In genomic region chr19:44418945-44419344, GRCm38 (mm10) we compare ENCODE assay signal across 8 mouse cellular contexts. TPM values are rescaled to one million over a fixed set of nuclear protein-coding genes. Genes with fewer than 3 reads are reported as not detected.
DNase-seq lines count a peak whose midpoint lies in the region; ATAC-seq and TF ChIP-seq lines count a peak whose summit lies in the region.

No protein-coding gene starts in this region.

- peak; percentile 67 for ATAC-seq in megakaryocyte progenitor cell, adult 5-6 weeks (replicated peaks; ENCODE audit: poor library complexity)
- ATAC-seq in inflammation-experienced regulatory T-cells, adult 6 months, result no peak

- no peaks in the 10 kb centered on the region for H3K9me3 ChIP-seq in ES-E14 (ENCODE audit: control insufficient read depth, insufficient read depth, low read depth, low read length)

- in situ Hi-C loops in ES-E14 (cut with MboI; ENCODE audit: low sequenced_read_pairs in 2 of 2, unreplicated experiment in 2 of 2), result loop anchor here in 1 of 2 experiments (5.0 kb wide), 1 partner anchor 47 kb away; no protein-coding TSS in a partner anchor

- H3K36me3 ChIP-seq in ES-E14 (ENCODE audit: control insufficient read depth, insufficient read depth, low read length, poor library complexity, severe bottlenecking), result no peaks in the 10 kb centered on the region

- peak overlapping the region in 1 of 2 experiments; percentile 23; a peak in 1 of 4 replicates for H3K4me3 ChIP-seq in ES-E14 (ENCODE audit: insufficient read depth in 1 of 2, low read depth in 1 of 2, low read length in 2 of 2, poor library complexity in 1 of 2, severe bottlenecking in 1 of 2)

- H3K9ac ChIP-seq in ES-E14 (ENCODE audit: insufficient read depth, low read depth, low read length, poor library complexity, severe bottlenecking), result no peak overlapping the region; the same call in 1 of the 2 replicates

- DNase-seq in ES-E14 (ENCODE audit: low read depth, low spot score), result peak; percentile 71
- DNase-seq in adrenal gland, adult 2 months, result peak; percentile 65
- peak; percentile 61 for DNase-seq in embryo, embryonic 11.5 days (ENCODE audit: low read depth, low spot score)
- peak; percentile 57 to 79 for DNase-seq in heart, postnatal 10 days
- peak; percentile 78 to 84 for DNase-seq in layer of hippocampus, postnatal 10 days (ENCODE audit: low spot score in 2 of 2)
- DNase-seq in right cerebral cortex, postnatal 4 days, result peak; percentile 84

- no peak overlapping the region for H3K27ac ChIP-seq in ES-E14 (ENCODE audit: insufficient read depth, low read depth, low read length, poor library complexity, severe bottlenecking)

- no peaks in the 10 kb centered on the region for H3K4me1 ChIP-seq in ES-E14 (ENCODE audit: control insufficient read depth in 2 of 2, insufficient read depth in 2 of 2, low read length in 2 of 2, poor library complexity in 1 of 2)

- intact Hi-C loops in heart, postnatal 10 days (cut with DNase I), result loop anchor here (1.0 to 5.0 kb wide), 2 partner anchors 46 to 172 kb away; no protein-coding TSS in a partner anchor

TF ChIP-seq in ES-E14, 5 proteins besides CTCF, POLR2A, EP300 and RAD21:
- TF ChIP-seq ZC3H11A (IDR thresholded peaks at IDR 0.05; ENCODE audit: borderline replicate concordance, low read depth, low read length) (peak; percentile 64; the same call in 1 of the 2 replicates), ZNF384 (IDR thresholded peaks at IDR 0.05; ENCODE audit: low read depth, low read length) (no peak), MAFK (IDR thresholded peaks at IDR 0.05; ENCODE audit: insufficient read depth, low read depth, low read length) (no peak)
TF ChIP-seq in ES-E14: peak in this region for 1.

RNA-seq across cellular contexts. Expression of gene Scd1, which starts 11.3 kb away (rescaled TPM):
- total RNA-seq in ES-E14 (2012; rRNA removed), result 37.2 and 45.8 TPM in 2 replicates
- total RNA-seq in adrenal gland, adult 2 months (2021), result 1,000 to 10,000 TPM; 1,012 to 3,370 TPM
- 10,217 and 11,584 TPM in 2 replicates for polyA plus RNA-seq in adrenal gland, adult 2 months (2012; rRNA removed)
- total RNA-seq in heart, postnatal 10 days (2021), result 10 to 100 TPM; 19.7 to 30.1 TPM
- 100 to 1,000 TPM; 106 to 146 TPM for total RNA-seq in layer of hippocampus, postnatal 10 days (2021)
- 0.46 and 0.49 TPM in 2 replicates for total RNA-seq in megakaryocyte progenitor cell, adult 5-6 weeks (2015)
- total RNA-seq in megakaryocyte progenitor cell, adult 5-6 weeks (2017), result 0.54 and 1.1 TPM in 2 replicates
- polyA plus RNA-seq in inflammation-experienced regulatory T-cells, adult 6 months (2017; shearing (Covaris generic)), result 1 to 10 TPM in 2 of 3 experiments, not detected in 1; 1.2 to 1.4 TPM

Comparison
In these comparisons a context has a peak if more than half of its experiments do, and no peak if none do; other contexts are left out.
1. RNA of gene Scd1, which starts 11.3 kb away (total RNA-seq): 1,012 to 3,370 TPM in adrenal gland, adult 2 months, 106 to 146 TPM in layer of hippocampus, postnatal 10 days, 37.2 to 45.8 TPM in ES-E14 and 19.7 to 30.1 TPM in heart, postnatal 10 days; 0.46 to 1.1 TPM in megakaryocyte progenitor cell, adult 5-6 weeks; every median in the first group is over 4 times any median in the second.
2. Peak in every context shown above with its lines, with median percentiles within 50 percentile points of each other: DNase-seq.